Mouse (Mus musculus) central nervous system, embryonic 11.5 days (tissue): Measurements from ENCODE around the gene Rdh16f1. TPM values are rescaled to one million over a fixed set of nuclear protein-coding genes. Genes with fewer than 3 reads are reported as not detected.

Experiments
- polyA plus RNA-seq: library from polyadenylated mRNA; depleted of rRNA; stranded (reverse); fragments of >200 nt; gene quantifications from 2 replicates; pipeline ENCODE4 v1.2.3, GENCODE M21; 2012; rRNA removed

Rdh16f1 gene
- 0.21 TPM in 1 of 2 replicates, not detected in the other for polyA plus RNA-seq

DNA sequence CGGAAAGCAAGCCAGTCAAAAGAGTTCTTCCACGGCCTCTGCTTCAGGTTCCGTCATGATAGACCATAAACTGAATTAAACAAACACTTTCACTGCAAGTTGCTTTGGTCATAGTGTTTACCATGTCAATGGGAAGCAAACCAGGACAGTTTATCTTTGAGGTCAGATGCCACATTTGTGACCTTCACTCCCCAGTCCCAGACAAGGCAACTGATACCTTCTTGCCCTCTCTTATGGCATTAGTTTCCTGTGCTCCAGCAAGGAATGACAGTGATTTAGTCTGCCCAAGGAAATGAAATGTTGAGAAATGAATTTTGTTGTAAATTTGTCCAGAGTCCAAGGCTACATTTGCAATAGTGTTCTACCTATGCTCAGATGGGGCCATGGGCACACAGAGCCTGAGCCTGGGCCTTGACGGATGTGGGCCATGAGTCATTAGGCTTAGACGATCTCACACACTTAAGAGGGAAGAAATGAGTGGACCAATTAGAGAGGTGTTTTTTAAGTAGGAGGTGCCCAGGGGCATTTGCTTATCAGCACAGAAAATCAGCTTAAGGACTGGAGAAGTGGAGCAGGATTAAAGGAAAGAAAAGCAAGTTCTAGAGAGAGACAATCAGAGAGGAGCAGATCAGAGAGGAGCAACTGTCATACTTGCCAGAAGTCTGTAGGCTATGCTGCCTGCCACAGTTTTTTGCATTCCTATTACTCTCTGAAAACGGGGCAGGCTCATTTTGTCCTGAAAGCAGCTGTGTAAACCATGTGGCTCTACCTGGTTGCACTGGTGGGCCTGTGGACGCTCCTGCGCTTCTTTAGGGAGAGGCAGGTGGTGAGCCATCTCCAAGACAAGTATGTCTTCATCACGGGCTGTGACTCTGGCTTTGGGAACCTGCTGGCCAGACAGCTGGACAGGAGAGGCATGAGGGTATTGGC lies at the start of gene Rdh16f1, which contains the start of gene Rdh1:
TSS of gene Rdh16f1 (plus strand) at position 607 of the 930 bp plus-strand sequence.
TSS of gene Rdh1 (plus strand) at position 541 of the 930 bp plus-strand sequence.

DNA sequence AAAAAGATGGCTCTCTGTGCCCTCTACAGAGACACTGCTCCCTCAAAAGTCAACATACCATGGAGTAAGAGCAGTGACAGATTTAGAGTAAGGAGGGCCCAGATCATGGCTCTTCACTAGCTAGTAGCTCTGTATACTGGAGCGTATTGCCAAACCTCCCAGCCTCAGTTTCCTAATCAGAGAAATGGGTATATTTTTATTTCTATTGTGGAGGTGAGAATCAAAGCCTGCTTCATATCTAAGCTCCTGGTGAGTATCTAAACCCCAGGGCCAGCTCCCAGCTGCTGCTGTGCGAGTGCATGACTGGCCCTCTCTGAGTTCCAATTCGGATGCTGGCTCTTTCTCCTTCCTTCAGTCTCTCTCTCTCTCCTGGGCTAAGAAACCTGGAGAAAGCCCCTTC lies 35.4 kb upstream of the Rdh16f1 start, which contains the start of gene Tac2:
TSS of gene Tac2 (plus strand) at position 301 of the 400 bp plus-strand sequence.

DNA sequence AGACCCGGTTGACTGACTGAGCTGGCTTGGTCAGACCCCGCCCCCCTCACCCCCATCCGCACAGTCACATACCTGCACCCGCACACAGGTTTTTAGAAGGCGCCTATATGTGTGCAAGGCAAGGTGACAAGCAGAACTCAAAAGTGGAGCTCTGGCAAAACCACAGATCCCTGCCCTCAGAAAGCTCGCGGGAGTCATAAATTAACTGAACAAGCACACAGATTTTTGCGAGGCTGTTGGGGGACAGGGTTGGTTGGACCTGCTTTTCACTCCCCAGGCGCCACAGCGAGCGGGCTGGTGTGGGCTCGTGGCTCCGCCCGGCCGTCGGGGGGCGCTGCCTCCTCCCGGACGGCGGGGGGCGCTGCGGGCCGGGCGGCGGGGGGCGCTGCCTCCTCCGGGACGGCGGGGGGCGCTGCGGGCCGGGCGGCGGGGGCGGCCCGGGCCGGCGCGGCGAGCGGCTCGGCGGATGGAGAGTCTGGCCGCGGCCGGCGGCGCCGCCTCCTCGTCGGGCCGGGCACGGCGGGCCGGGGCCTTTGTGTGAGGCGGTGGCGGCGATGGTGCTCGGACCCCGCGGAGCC lies 20.4 kb upstream of the Rdh16f1 start, which contains the start of gene Zbtb39:
TSS of gene Zbtb39 (plus strand) at position 456 of the 578 bp plus-strand sequence.

DNA sequence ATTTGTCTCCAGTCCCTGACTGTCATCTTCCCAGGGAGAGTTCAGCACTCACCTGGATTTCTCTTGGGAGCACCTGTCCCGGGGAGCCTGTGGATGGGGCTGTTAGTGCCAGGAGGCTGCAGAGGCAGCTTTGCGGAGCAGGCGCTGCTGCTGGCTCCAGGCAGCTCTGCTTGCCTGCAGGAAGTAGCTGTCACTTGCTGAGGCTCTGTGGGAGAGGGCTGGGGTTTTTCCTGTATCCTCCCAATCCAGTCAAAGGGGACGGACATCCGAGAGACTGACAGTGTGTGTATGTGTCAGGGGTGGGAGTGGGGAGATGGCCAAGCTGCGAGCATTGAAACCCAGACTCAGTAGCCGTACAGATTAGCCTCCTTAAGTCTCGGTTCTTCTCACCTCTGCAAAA lies 8.0 kb upstream of the Rdh16f1 start, which contains the start of gene Gpr182:
TSS of gene Gpr182 (minus strand) at position 185 of the 400 bp plus-strand sequence.

DNA sequence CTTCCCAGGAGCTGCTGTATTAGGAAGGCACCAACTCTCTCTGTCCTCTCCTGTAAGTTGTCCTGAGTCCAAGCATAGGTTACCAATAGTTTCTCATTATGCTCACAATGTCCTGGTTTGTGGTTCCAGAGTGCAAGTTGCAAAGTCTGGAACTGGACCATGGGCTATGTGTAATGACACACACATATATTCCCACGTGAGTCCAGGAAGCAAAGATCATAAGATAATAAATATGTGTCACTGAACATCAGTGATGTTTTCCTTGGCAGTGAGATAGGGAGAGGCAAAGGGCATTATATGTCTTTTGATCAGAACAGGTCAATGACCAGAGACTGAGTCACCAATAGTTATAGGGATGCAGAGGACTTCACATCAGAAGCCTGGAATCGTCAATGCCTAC lies 16.4 kb downstream of the Rdh16f1 start, which contains the start of gene Rdh9:
TSS of gene Rdh9 (plus strand) at position 376 of the 400 bp plus-strand sequence.

GRCm38 (mm10) chr10:127800891-127801290 lies 41.3 kb downstream of the Rdh16f1 start, which contains the start of gene Rdh16:
Gene Rdh16 (plus strand): TSS chr10:127801152.

Other genes with a start within 250 kb of the Rdh16f1 start
- gene Ndufa4l2, start 244.8 kb upstream of the Rdh16f1 start, polyA plus RNA-seq, result 4.2 and 4.5 TPM in 2 replicates
- gene Shmt2, start 237.3 kb upstream of the Rdh16f1 start, polyA plus RNA-seq, result 94.7 and 99.4 TPM in 2 replicates
- 10.4 and 12.6 TPM in 2 replicates for gene Nxph4, start 225.2 kb upstream of the Rdh16f1 start, polyA plus RNA-seq
- 129 and 151 TPM in 2 replicates for gene Lrp1, start 138.6 kb upstream of the Rdh16f1 start, polyA plus RNA-seq
- 8.9 and 12.3 TPM in 2 replicates for gene Stat6, start 116.8 kb upstream of the Rdh16f1 start, polyA plus RNA-seq
- gene Nemp1, start 92.9 kb upstream of the Rdh16f1 start, polyA plus RNA-seq, result 12.5 and 14.6 TPM in 2 replicates
- 16.4 and 26.1 TPM in 2 replicates for gene Nab2, start 91.2 kb upstream of the Rdh16f1 start, polyA plus RNA-seq
- 2.7 and 4.1 TPM in 2 replicates for gene Myo1a, start 54.6 kb upstream of the Rdh16f1 start, polyA plus RNA-seq
- gene Tac2, start 35.3 kb upstream of the Rdh16f1 start, polyA plus RNA-seq, result 1.9 and 8.4 TPM in 2 replicates
- gene Zbtb39, start 20.2 kb upstream of the Rdh16f1 start, polyA plus RNA-seq, result 17.2 and 19.3 TPM in 2 replicates
- gene Gpr182, start 8.1 kb upstream of the Rdh16f1 start, polyA plus RNA-seq, result 0.74 and 1.6 TPM in 2 replicates
- gene Rdh1, start 66 bp upstream of the Rdh16f1 start, polyA plus RNA-seq, result 0.06 and 0.11 TPM in 2 replicates
- gene Rdh9, start 16.6 kb downstream of the Rdh16f1 start, polyA plus RNA-seq, result 0.06 TPM in 1 of 2 replicates, not detected in the other
- not detected in 2 replicates for gene Rdh16, start 41.4 kb downstream of the Rdh16f1 start, polyA plus RNA-seq
- not detected in 2 replicates for gene Rdh19, start 90.1 kb downstream of the Rdh16f1 start, polyA plus RNA-seq
- gene Rdh16f2, start 106.7 kb downstream of the Rdh16f1 start, polyA plus RNA-seq, result not detected in 2 replicates
- gene Rdh7, start 129.0 kb downstream of the Rdh16f1 start, polyA plus RNA-seq, result not detected in 2 replicates
- 0.02 TPM in 1 of 2 replicates, not detected in the other for gene Sdr9c7, start 138.7 kb downstream of the Rdh16f1 start, polyA plus RNA-seq
- gene Hsd17b6, start 247.8 kb downstream of the Rdh16f1 start, polyA plus RNA-seq, result not detected in 2 replicates